Mouse (Mus musculus) bone marrow, adult 2 months (tissue): ENCODE measurements around the gene Lmntd1. TPM values are rescaled to one million over a fixed set of nuclear protein-coding genes. Genes with fewer than 3 reads are reported as not detected.
A peak's percentile ranks its signal among the peaks of the same experiment; 100 is the strongest.

Source experiments
- H3K27ac ChIP-seq: fragments of 200-500 bp; 2 replicates; pipeline ENCODE4 v1.5.1; 2012; ENCODE audit warnings: low read depth, mild to moderate bottlenecking, control low read depth, inconsistent platforms, low read length; ENCODE audit not compliant: control insufficient read depth, poor library complexity, insufficient read depth
- H3K4me1 ChIP-seq: fragments of 200-500 bp; 2 replicates; pipeline ENCODE4 v1.6.1; 2011; ENCODE audit warnings: low read length; ENCODE audit not compliant: control insufficient read depth, insufficient read depth
- H3K4me3 ChIP-seq: fragments of 200-500 bp; replicated peaks from 2 replicates; pipeline ENCODE3; 2011; ENCODE audit warnings: mild to moderate bottlenecking, low read depth, low read length, control low read depth; ENCODE audit not compliant: control insufficient read depth
- CTCF ChIP-seq: fragments of 200-500 bp; IDR thresholded peaks from 2 replicates; pipeline ENCODE4 v1.5.1; 2011; ENCODE audit warnings: low read length, control low read depth; ENCODE audit not compliant: control insufficient read depth, insufficient read depth
- POLR2A ChIP-seq: fragments of 200-500 bp; IDR thresholded peaks from 2 replicates; pipeline ENCODE4 v1.6.1; 2011; ENCODE audit warnings: low read depth, mild to moderate bottlenecking, control low read depth, low read length, borderline replicate concordance; ENCODE audit not compliant: control insufficient read depth
- WGBS: fragments of 180-500 bp; shearing (Covaris S2); methylation state at CpG from one replicate; pipeline ENCODE4 v1.1.7; 2018; 5-methylcytosine and 5-hydroxymethylcytosine counted together
- polyA plus RNA-seq: library from polyadenylated mRNA; stranded (reverse); fragments of >200 nt; gene quantifications from 2 replicates; pipeline ENCODE4 v1.2.4, GENCODE M21; 2011; ENCODE audit warnings: low replicate concordance; ENCODE audit not compliant: missing spikeins, insufficient read depth, insufficient read length

Lmntd1 gene
- polyA plus RNA-seq, 1 experiment = not detected

- H3K4me1 ChIP-seq = peaks cover 3% of the 10 kb centered on the region; the same call in 1 of the 2 replicates
- TF ChIP-seq CTCF (no peak), POLR2A (no peak)
- H3K4me3 ChIP-seq = no peak overlapping the region
- 82% methylated on average over 8 of the region's 8 CpGs for WGBS
- H3K27ac ChIP-seq = no peak overlapping the region
Observed at GRCm38 (mm10) chr6:145511265-145511664, 102.9 kb downstream of the Lmntd1 start.

- WGBS = 18% methylated on average over 12 of the region's 12 CpGs
- Histone ChIP-seq H3K27ac (peak overlapping the region; percentile 5; the same call in 1 of the 2 replicates), H3K4me3 (no peak overlapping the region), H3K4me1 (peaks cover 3% of the 10 kb centered on the region; the same call in 1 of the 2 replicates)
- no peak for TF ChIP-seq POLR2A
- TF ChIP-seq CTCF = peak; percentile 79
Observed at GRCm38 (mm10) chr6:145508828-145509227, 105.3 kb downstream of the Lmntd1 start.

GRCm38 (mm10) chr6:145501751-145502150, 112.4 kb downstream of the Lmntd1 start:
- no peak for TF ChIP-seq POLR2A
- TF ChIP-seq CTCF = no peak
- no peak overlapping the region for H3K4me3 ChIP-seq
- no peaks in the 10 kb centered on the region for H3K4me1 ChIP-seq
- H3K27ac ChIP-seq = no peak overlapping the region
- 87% methylated on average over 7 of the region's 7 CpGs for WGBS

GRCm38 (mm10) chr6:145499574-145500546, 114.3 kb downstream of the Lmntd1 start:
- TF ChIP-seq POLR2A (no peak), CTCF (no peak)
- Histone ChIP-seq H3K4me1 (no peaks in the 10 kb centered on the region), H3K4me3 (no peak overlapping the region), H3K27ac (no peak overlapping the region)
- 77% methylated on average over 19 of the region's 19 CpGs for whole genome bisulfite sequencing

GRCm38 (mm10) chr6:145495731-145496130, 118.4 kb downstream of the Lmntd1 start:
- H3K27ac ChIP-seq = no peak overlapping the region
- H3K4me3 ChIP-seq = no peak overlapping the region
- WGBS = 81% methylated on average over 7 of the region's 7 CpGs
- no peak for TF ChIP-seq CTCF
- TF ChIP-seq POLR2A = no peak
- H3K4me1 ChIP-seq = no peaks in the 10 kb centered on the region

- no peak overlapping the region for H3K4me3 ChIP-seq
- H3K27ac ChIP-seq = no peak overlapping the region
- WGBS = 60% methylated on average over 2 of the region's 2 CpGs
- TF ChIP-seq POLR2A (no peak), CTCF (no peak)
- no peaks in the 10 kb centered on the region for H3K4me1 ChIP-seq
Observed at GRCm38 (mm10) chr6:145488251-145488650, 125.9 kb downstream of the Lmntd1 start.

- WGBS = 36% methylated on average over 12 of the region's 12 CpGs
- Histone ChIP-seq H3K27ac (no peak overlapping the region), H3K4me3 (no peak overlapping the region), H3K4me1 (no peaks in the 10 kb centered on the region)
- TF ChIP-seq POLR2A (no peak), CTCF (no peak)
Observed at GRCm38 (mm10) chr6:145485986-145486605, 128.0 kb downstream of the Lmntd1 start.

- 87% methylated on average over 5 of the region's 5 CpGs for WGBS
- TF ChIP-seq POLR2A = no peak
- no peak for TF ChIP-seq CTCF
Observed at GRCm38 (mm10) chr6:145483318-145483674, 130.8 kb downstream of the Lmntd1 start.

More at GRCm38 (mm10) chr6:145483318-145483674, 130.8 kb downstream of the Lmntd1 start:
- Histone ChIP-seq H3K27ac (no peak overlapping the region), H3K4me1 (no peaks in the 10 kb centered on the region), H3K4me3 (no peak overlapping the region)
